Mouse (Mus musculus) kidney, adult 2 months (tissue): Measurements from ENCODE around the gene Fam216a. TPM values are rescaled to one million over a fixed set of nuclear protein-coding genes. Genes with fewer than 3 reads are reported as not detected.
"Not testable (repeated sequence)": the region's sequence is repeated elsewhere in the genome, so short reads cannot be mapped to it uniquely, and the experiment has no call there.

Experiments used
- DNase-seq: peaks from one replicate; pipeline ENCODE4 v3.0.0; 2021
- H3K27ac ChIP-seq: fragments of 200-500 bp; 2 replicates; pipeline ENCODE4 v1.5.1; 2012; ENCODE audit warnings: low read depth, low read length, control low read depth, inconsistent platforms; ENCODE audit not compliant: insufficient read depth
- H3K27me3 ChIP-seq: fragments of 200-500 bp; replicated peaks from 2 replicates; pipeline ENCODE4 v1.6.1; 2012; ENCODE audit warnings: mild to moderate bottlenecking, moderate library complexity, low read length, inconsistent platforms; ENCODE audit not compliant: control insufficient read depth, insufficient read depth
- H3K36me3 ChIP-seq: fragments of 200-500 bp; 2 replicates; pipeline ENCODE4 v1.6.1; 2012; ENCODE audit warnings: mild to moderate bottlenecking, moderate library complexity, low read length, inconsistent platforms; ENCODE audit not compliant: control insufficient read depth, insufficient read depth
- H3K4me1 ChIP-seq: fragments of 200-500 bp; 2 replicates; pipeline ENCODE4 v1.6.1; 2011; ENCODE audit warnings: low read length; ENCODE audit not compliant: control insufficient read depth, insufficient read depth
- H3K4me3 ChIP-seq: fragments of 200-500 bp; 2 replicates; pipeline ENCODE4 v1.5.1; 2011; ENCODE audit warnings: mild to moderate bottlenecking, low read depth, low read length, control low read depth; ENCODE audit not compliant: insufficient read depth
- CTCF ChIP-seq: fragments of 200-500 bp; conservative IDR thresholded peaks from 2 replicates; pipeline ENCODE4 v1.5.1; 2011; ENCODE audit warnings: low read depth, mild to moderate bottlenecking, control low read depth, low read length, moderate library complexity, mixed read lengths; ENCODE audit not compliant: insufficient read depth, insufficient read length
- POLR2A ChIP-seq: fragments of 200-500 bp; IDR thresholded peaks from one replicate; pipeline ENCODE4 v1.6.1; 2011; ENCODE audit warnings: low read depth, low read length, control low read depth
- WGBS: fragments of 180-500 bp; shearing (Covaris S2); methylation state at CpG from one replicate; pipeline ENCODE4 v1.1.7; 2018; 5-methylcytosine and 5-hydroxymethylcytosine counted together
- polyA plus RNA-seq: library from polyadenylated mRNA; depleted of rRNA; stranded (reverse); fragments of >200 nt; gene quantifications from 2 replicates; pipeline ENCODE4 v1.2.3, GENCODE M21; 2012; rRNA removed

The Fam216a gene
- polyA plus RNA-seq = 20.7 and 20.8 TPM in 2 replicates

- under 1% methylated on average over 53 of the region's 53 CpGs for WGBS
- Histone ChIP-seq H3K27ac (peak within 1 kb of the TSS; percentile 67), H3K27me3 (no peaks in the 10 kb centered on the region), H3K4me1 (no peaks in the 10 kb centered on the region), H3K4me3 (peak within 1 kb of the TSS; percentile 85), H3K36me3 (no peaks in the 10 kb centered on the region)
- no peak for TF ChIP-seq CTCF
- no peak for TF ChIP-seq POLR2A
- DNase-seq = peak; percentile 100
These were observed at the start of gene Fam216a for GRCm38 (mm10) chr5:122372192-122372769. Gene Fam216a, minus strand, starts transcription at chr5:122372364.

GRCm38 (mm10) chr5:122421271-122422068 is 49.3 kb upstream of the Fam216a start, which contains the start of gene Anapc7:
Gene Anapc7, plus strand, starts transcription at chr5:122421693.
- TF ChIP-seq CTCF = no peak
- no peak for TF ChIP-seq POLR2A
- WGBS = 9% methylated on average over 17 of the region's 17 CpGs
- peak within 1 kb of the TSS; percentile 88 for H3K27ac ChIP-seq
- H3K4me1 ChIP-seq = peaks cover 5% of the 10 kb centered on the region; the same call in 1 of the 2 replicates
- peak; percentile 74 for DNase-seq
- H3K27me3 ChIP-seq = no peaks in the 10 kb centered on the region
- no peaks in the 10 kb centered on the region for H3K36me3 ChIP-seq
- H3K4me3 ChIP-seq = peak within 1 kb of the TSS; percentile 98

- 33% methylated on average over 4 of the region's 4 CpGs for WGBS
- DNase-seq = peak; percentile 94
These were observed 48.5 kb upstream of the Fam216a start for GRCm38 (mm10) chr5:122420676-122421075.

GRCm38 (mm10) chr5:122415465-122415864 is 43.3 kb upstream of the Fam216a start:
- Histone ChIP-seq H3K4me1 (no peaks in the 10 kb centered on the region), H3K36me3 (no peaks in the 10 kb centered on the region), H3K27ac (no peak overlapping the region), H3K27me3 (no peaks in the 10 kb centered on the region), H3K4me3 (no peak overlapping the region)
- DNase-seq = no peak
- TF ChIP-seq POLR2A (no peak), CTCF (no peak)
- 81% methylated on average over 12 of the region's 12 CpGs for WGBS

More at GRCm38 (mm10) chr5:122420676-122421075, 48.5 kb upstream of the Fam216a start:
- peak overlapping the region; percentile 67 for H3K27ac ChIP-seq
- not testable (repeated sequence) for H3K4me1 ChIP-seq, H3K27me3 ChIP-seq, H3K4me3 ChIP-seq, H3K36me3 ChIP-seq

GRCm38 (mm10) chr5:122414351-122414750 is 42.2 kb upstream of the Fam216a start:
- no peak for TF ChIP-seq CTCF
- TF ChIP-seq POLR2A = no peak
- Histone ChIP-seq H3K4me1 (no peaks in the 10 kb centered on the region), H3K36me3 (no peaks in the 10 kb centered on the region), H3K4me3 (no peak overlapping the region), H3K27ac (no peak overlapping the region), H3K27me3 (no peaks in the 10 kb centered on the region)
- WGBS = 89% methylated on average over 5 of the region's 5 CpGs
- no peak for DNase-seq

- no peaks in the 10 kb centered on the region for H3K4me1 ChIP-seq
- H3K4me3 ChIP-seq = no peak overlapping the region
- DNase-seq = peak; percentile 46
- WGBS = 52% methylated on average over 6 of the region's 6 CpGs
- no peaks in the 10 kb centered on the region for H3K36me3 ChIP-seq
- TF ChIP-seq POLR2A (no peak), CTCF (no peak)
- no peak overlapping the region for H3K27ac ChIP-seq
- H3K27me3 ChIP-seq = no peaks in the 10 kb centered on the region
These were observed 40.7 kb upstream of the Fam216a start for GRCm38 (mm10) chr5:122412826-122413225.

- no peak overlapping the region for H3K27ac ChIP-seq
- DNase-seq = no peak
- no peaks in the 10 kb centered on the region for H3K4me1 ChIP-seq
- TF ChIP-seq POLR2A = no peak
- TF ChIP-seq CTCF = no peak
- H3K4me3 ChIP-seq = no peak overlapping the region
- no peaks in the 10 kb centered on the region for H3K27me3 ChIP-seq
- no peaks in the 10 kb centered on the region for H3K36me3 ChIP-seq
- WGBS = 78% methylated on average over 5 of the region's 5 CpGs
These were observed 39.7 kb upstream of the Fam216a start for GRCm38 (mm10) chr5:122411892-122412291.
